Mouse (Mus musculus) left cerebral cortex, postnatal 14 days (tissue): ENCODE measurements at regions not wholly inside any gene's neighbourhood (a gene's known extent, or its start where the extent isn't known, plus 50 kb on each side); places are given as distances from the start of the nearest gene placed in this dataset.

Experiments
- DNase-seq, 2 experiments: peaks; one replicate each; pipeline ENCODE4 v3.0.0; 2021 to 2022; ENCODE audit warnings: low spot score in 2 of 2, mixed read lengths in 1 of 2
- intact Hi-C: fragments of 180-260 bp; cut with DNase I; formaldehyde crosslinking; loops from one replicate; pipeline ENCODE4 v1.15.1; 2025

- intact Hi-C loops = no loop called here
- no peak for DNase-seq
Observed at GRCm38 (mm10) chr8:6590146-6590545, 1485.0 kb upstream of the Slc10a2 start.

DNA sequence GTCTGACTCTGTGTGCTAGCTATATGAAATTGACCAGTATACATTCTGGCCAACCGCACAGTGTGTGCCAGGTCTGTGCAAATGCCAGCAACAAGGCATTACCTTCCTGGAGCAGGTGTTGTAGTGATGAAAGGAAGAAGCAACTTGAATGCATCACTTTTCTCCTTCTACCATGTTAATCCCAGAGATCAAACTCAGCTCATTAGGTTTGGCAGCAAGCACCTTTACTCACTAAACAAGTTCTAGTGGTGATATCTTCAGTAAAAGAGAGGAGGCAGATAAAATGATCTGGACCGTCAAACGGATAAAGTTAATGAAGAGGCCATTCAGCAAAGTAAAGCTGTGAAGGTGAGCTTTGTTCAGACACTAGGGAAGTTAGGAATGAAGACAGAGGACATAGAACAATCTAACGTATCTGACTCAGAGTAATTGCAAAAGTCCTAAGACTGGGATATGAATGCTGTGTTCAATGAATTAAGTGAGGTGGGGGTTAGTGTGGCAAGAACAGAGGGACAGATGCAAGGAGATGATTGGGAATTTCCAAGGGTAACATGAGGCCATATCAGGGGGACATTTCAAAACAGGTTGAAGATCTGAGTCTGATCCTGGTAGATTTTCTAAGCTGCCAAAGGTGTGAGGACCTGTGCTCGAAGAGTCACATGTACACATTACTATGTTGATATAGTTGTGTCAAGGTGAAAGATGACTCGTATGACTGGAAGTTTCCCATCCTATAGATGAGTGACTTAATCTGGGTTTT lies 1478.4 kb upstream of the Slc10a2 start:
- intact Hi-C loops = no loop called here
- DNase-seq = no peak

GRCm38 (mm10) chr8:6582732-6583131 lies 1477.6 kb upstream of the Slc10a2 start:
- DNase-seq = no peak
- intact Hi-C loops = no loop called here

GRCm38 (mm10) chr8:6577868-6578634 lies 1472.9 kb upstream of the Slc10a2 start:
- DNase-seq = no peak
- intact Hi-C loops = no loop called here

DNA sequence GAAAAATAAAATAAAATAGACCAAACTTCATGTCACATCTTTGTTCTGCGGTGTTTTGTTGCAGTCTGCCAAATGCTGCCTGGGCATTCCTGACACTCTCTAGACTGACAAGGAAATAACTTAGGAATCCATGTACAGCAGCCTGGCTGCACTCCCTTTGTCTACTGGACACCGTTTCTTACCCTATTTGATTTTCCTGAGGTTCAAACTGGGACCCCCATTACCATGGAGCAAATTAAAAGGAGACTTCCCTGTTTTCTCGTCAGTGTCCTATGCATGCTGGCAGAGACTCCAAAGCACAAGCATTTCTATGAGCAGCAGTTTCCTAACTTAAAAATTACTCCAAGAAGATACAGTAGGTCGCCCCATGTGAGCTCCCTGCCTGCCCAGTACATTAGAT lies 1470.1 kb upstream of the Slc10a2 start:
- intact Hi-C loops = no loop called here
- no peak for DNase-seq

- intact Hi-C loops = no loop called here
- DNase-seq = no peak
Observed at GRCm38 (mm10) chr8:6573492-6573891, 1468.3 kb upstream of the Slc10a2 start.

- intact Hi-C loops = no loop called here
Observed at GRCm38 (mm10) chr8:6572066-6572665, 1467.0 kb upstream of the Slc10a2 start.

GRCm38 (mm10) chr8:6550965-6551364 lies 1445.8 kb upstream of the Slc10a2 start:
- intact Hi-C loops = no loop called here
- no peak for DNase-seq

More at GRCm38 (mm10) chr8:6572066-6572665, 1467.0 kb upstream of the Slc10a2 start:
- DNase-seq = peak; percentile 86 to 93

GRCm38 (mm10) chr8:6527171-6527570 lies 1422.0 kb upstream of the Slc10a2 start:
- no peak for DNase-seq
- intact Hi-C loops = no loop called here

- intact Hi-C loops = no loop called here
Observed at GRCm38 (mm10) chr8:6515882-6516682, 1410.9 kb upstream of the Slc10a2 start.

GRCm38 (mm10) chr8:6492453-6492852 lies 1387.3 kb upstream of the Slc10a2 start:
- intact Hi-C loops = no loop called here
- DNase-seq = peak; percentile 25 to 37

More at GRCm38 (mm10) chr8:6515882-6516682, 1410.9 kb upstream of the Slc10a2 start:
- DNase-seq = no peak

DNA sequence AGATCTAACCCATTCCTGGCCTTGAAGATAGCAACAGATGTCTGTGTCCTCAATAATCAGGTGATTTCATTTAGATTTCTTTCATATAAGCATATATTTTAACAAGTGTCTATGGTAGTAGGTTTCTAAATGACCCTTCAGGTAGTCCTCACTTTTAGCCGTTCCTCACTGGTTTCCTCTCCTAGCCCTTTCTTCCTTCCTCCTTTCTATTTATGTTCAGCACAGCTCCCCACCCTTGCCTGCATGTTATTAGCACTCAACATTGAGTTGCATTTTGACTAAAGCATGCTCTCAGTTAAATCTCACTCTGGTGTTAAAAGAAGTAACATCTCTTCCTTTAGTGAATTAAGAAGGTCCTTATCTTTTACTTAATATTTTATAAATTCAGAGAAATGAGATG lies 1376.8 kb upstream of the Slc10a2 start:
- DNase-seq = no peak
- intact Hi-C loops = no loop called here

- intact Hi-C loops = no loop called here
- DNase-seq = no peak
Observed at GRCm38 (mm10) chr8:6471089-6471488, 1365.9 kb upstream of the Slc10a2 start.

GRCm38 (mm10) chr8:6456553-6457180 lies 1351.5 kb upstream of the Slc10a2 start:
- DNase-seq = peak; percentile 6 to 12
- intact Hi-C loops = no loop called here

DNA sequence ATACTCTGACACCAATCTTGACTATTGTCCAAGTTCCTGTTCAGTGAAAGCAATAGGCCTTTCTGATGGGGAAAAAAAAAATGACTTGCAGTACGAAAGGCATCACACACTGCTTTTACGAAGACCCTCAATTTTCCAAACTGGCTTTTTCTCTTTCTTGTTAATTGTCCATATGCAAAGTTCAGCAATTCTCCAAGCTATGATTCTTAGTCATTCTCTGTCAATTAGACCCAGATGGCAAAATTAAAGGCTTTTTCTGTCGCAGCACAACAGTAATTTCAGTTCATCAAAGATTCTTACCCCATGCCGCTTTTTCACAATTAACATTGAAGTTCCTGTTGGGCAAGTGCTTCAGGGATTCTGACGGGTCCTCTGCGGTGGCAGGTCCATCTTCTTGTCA lies 1343.2 kb upstream of the Slc10a2 start:
- DNase-seq = no peak
- intact Hi-C loops = no loop called here

DNA sequence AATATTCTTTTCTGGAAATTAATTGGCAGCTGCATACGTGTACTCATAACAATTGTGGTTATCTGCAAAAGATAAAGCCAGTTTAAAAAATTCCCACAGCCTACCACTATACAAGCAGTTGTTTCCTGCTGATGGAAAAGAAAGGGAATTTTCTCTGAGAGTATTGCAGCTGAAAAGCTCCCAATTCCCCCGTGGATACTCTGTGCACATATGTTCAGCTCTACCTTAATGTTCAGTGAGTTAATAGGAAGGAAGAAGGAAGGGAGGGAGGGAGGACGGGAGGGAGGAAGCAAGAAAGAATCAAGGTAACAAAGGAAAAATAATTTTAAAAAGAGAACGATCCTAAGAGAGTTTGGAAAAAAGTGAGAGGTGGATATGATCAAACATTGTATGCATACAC lies 1333.9 kb upstream of the Slc10a2 start:
- no peak for DNase-seq
- intact Hi-C loops = no loop called here
